Mouse (Mus musculus) liver, adult 2 months (tissue): ENCODE data around the gene Ceacam9.

Source experiments
- CTCF ChIP-seq: fragments of 200-500 bp; IDR thresholded peaks from 2 replicates; pipeline ENCODE4 v1.5.1; 2011; ENCODE audit warnings: low read depth, low read length, control low read depth
- POLR2A ChIP-seq: fragments of 200-500 bp; IDR thresholded peaks from 2 replicates; pipeline ENCODE4 v1.6.1; 2011; ENCODE audit warnings: low read length, control low read depth; ENCODE audit not compliant: insufficient read depth; ENCODE audit errors: extremely low read depth

GRCm38 (mm10) chr7:16737606-16738072 is 15.9 kb downstream of the Ceacam9 start:
- TF ChIP-seq CTCF (no peak), POLR2A (no peak)
